Mouse (Mus musculus) CD8-positive naive resting alpha-beta T cell, adult 2 months (primary cell): Measurements from ENCODE around the gene Scaf1.
A peak's percentile ranks its signal among the peaks of the same experiment; 100 is the strongest.

Source experiments
- DNase-seq, 2 experiments: peaks; one replicate each; pipeline ENCODE4 v3.0.0; 2022; ENCODE audit warnings: low read depth in 2 of 2, low spot score in 2 of 2

Gene Scaf1

GRCm38 (mm10) chr7:45015957-45016612 is at the start of gene Scaf1:
Gene Scaf1, minus strand, starts transcription at chr7:45016363.
- peak; percentile 97 to 98 for DNase-seq

GRCm38 (mm10) chr7:45062239-45062835 is 46.2 kb upstream of the Scaf1 start, which contains the start of the genes Nosip and Prrg2:
Gene Nosip, plus strand, starts transcription at chr7:45062429.
Gene Prrg2, minus strand, starts transcription at chr7:45062677.
- peak; percentile 92 to 95 for DNase-seq

- no peak for DNase-seq
Measured at GRCm38 (mm10) chr7:45061532-45062075, 45.4 kb upstream of the Scaf1 start.

GRCm38 (mm10) chr7:45060632-45061122 is 44.5 kb upstream of the Scaf1 start:
- no peak for DNase-seq

- DNase-seq: no peak
Measured at GRCm38 (mm10) chr7:45058607-45059571, 42.7 kb upstream of the Scaf1 start.

DNA sequence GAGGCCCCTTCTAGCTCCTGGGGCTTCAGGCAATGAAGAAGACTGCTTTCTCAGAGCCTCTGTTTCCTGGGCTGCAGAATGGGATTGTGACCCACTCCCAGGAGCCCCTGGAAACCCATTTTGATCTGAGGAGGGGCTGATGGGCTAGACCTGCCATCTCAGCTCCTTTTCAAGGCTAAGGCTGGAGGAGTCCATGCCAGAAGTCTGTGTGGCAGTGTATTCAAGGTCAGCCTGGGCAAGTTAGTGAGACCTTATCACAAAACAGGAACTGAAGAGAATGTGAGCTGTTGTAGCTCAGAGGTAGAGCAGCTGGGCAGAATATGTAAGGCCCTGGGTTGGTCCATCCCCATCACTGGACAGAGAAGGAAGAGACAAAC is 40.8 kb upstream of the Scaf1 start:
- no peak for DNase-seq

DNA sequence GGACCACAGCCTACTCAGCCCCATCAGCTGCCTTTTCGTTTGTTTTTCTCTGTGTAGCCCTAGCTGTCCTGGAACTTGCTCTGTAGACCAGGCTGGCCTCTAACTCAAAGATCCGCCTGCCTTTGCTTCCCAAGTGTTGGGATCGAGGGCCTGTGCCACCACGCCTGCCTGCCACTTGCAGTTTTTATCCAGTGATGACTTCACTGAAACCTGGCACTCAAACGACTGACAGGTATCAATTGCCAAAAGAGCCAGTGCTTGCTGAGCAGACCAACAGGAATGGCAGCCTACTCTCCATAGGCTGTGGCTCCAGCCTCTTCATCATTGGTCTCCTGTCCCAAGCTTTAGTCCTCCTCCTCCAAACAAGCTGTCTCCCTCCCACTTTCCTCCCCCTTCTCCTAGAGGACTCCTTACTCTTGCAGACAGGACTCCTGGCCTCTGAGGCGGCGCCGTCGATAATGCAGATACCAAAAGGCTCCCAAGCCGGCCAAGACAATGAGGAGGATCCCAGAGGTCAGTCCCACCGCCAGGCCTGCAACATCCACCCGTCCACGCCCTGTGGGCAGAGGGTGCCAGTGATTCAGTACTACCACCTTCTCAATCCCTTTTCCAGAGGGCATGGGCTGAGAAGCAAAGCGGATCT is 40.3 kb upstream of the Scaf1 start:
- DNase-seq: no peak

DNA sequence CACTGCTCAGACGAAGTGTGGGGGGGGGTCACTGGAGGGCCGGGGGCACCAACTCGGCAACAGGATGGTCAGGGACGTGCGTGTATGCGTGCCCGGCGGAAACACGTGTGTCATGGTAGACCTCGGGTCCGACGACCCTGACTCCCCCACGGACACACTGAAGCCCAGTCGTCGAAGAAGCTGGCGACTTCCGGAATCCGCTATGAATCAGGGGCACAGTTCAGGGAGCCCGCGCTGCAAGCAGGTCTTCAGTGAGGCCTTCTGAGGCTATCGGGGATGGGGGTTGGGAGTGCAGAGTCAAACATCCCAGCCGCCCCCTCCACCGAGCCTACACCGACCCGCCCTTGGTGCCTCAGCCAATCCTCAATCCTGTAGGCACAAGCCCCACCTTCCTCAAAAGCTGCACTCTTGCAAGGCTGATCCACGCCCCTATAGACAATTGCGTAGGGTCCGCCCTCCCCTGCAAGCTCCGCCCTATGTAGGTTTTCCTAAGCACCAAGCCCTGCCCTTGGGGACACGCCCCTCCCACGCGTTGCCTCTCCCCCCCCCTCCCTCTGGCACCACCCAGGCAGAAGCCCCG is 37.9 kb upstream of the Scaf1 start:
- peak; percentile 86 to 90 for DNase-seq

- DNase-seq: peak; percentile 48 to 60
Measured at GRCm38 (mm10) chr7:45053117-45053930, 37.2 kb upstream of the Scaf1 start.

DNA sequence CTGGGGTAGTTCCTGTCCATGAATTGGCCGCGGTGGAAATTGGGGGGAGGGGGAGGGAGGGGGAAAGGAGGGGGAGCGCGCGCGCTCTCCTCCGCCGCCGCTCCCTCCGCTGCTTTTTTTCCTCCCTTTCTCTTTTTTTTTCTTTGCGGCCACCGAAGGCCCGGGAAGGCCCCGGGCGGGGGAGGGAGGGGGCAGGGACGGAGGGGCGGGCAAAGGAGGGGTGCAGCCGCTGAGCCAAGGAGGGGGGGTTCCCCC is 36.6 kb upstream of the Scaf1 start, which contains the start of gene Prr12:
Prr12 (minus strand) TSS at position 20 of the 255 bp plus-strand sequence.
- DNase-seq: no peak

DNA sequence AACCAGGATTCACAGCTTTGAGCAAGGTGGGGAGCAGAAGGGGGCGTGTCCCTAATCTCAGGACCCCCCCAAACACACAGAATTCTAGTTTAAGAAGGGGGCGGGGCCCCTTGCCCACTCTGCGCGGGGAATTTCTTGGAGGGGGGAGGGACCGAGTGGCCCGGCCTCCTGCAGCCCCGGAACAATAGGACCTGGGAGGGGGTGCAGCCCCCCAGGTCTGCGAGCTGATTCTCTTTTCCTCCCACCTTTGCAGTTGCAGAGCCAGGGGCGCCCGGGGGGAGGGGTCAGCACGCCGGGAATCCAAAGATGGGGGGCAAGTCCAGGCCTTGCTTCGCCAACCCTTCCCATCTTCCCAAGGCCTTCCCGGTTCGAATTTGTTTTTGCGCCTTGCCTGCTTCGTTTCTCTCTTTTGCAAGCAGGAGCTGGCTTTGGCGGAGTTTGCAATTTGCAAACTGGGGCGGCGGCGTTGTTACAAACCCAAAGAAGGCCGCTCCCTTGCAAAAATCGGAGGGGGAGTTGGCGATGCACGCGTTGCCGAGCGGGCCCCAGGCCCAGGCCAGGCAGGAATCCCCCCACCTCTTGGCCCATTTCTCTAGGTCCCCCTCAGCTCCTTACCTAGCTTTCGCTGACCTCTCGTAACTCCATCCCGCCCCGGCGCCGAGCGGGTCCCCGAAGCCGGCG is 36.2 kb upstream of the Scaf1 start:
- peak; percentile 16 to 21 for DNase-seq

DNA sequence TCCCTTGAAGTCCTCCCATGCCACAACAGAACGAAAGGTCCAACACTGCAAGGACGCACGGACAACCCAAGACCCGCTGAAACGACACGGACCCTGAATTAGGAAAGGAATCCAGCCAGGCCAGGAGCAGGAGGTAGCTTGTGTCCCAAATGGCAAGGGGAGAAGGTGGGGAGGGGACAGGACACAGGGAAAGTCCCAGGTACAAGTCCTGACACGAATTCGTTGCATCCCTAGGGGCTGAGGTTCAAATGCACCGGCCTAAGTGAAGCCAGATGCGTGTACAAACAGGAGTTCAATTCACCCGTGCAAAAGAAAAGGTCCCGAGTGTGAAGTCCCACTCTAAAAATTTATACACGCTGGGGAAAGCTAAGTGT is 35.4 kb upstream of the Scaf1 start:
- no peak for DNase-seq

GRCm38 (mm10) chr7:45050945-45051600 is 34.9 kb upstream of the Scaf1 start:
- DNase-seq: no peak

DNA sequence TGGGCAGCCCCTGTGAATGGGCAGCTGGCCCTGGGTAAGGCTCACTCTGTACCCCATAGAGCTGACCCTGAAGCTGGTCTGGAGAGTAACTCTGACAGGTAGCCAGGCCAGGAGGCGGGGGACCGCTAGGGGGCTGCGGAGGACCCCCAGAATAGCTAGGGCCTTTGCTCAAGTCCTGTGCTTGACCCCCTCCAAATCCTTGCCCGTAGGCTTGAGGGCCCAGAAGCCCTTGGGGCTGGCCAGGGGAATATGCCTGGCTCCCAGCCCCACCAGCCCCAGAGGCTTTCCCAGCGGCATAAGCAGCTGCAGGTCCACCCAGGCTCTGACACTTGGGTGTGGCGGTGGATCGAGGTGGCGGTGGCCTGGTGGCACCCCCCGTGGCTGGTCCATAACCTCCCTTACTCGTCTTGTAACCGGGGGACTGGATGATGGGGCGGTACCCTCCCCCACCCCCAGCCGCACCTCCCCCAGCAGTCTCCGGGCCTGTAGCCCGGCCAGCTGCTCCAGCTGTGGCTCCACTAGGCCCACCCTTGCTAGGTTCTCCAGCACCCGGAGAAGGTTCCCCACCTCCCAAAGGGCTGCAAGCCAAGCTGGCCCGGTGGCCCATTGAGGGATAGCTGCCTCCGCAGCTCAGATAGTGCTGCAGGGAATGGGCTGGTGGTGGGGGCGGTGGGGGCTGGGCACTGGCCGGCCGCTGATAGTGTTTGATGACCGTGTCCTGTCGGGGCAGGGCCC is 32.9 kb upstream of the Scaf1 start:
- DNase-seq: no peak

DNA sequence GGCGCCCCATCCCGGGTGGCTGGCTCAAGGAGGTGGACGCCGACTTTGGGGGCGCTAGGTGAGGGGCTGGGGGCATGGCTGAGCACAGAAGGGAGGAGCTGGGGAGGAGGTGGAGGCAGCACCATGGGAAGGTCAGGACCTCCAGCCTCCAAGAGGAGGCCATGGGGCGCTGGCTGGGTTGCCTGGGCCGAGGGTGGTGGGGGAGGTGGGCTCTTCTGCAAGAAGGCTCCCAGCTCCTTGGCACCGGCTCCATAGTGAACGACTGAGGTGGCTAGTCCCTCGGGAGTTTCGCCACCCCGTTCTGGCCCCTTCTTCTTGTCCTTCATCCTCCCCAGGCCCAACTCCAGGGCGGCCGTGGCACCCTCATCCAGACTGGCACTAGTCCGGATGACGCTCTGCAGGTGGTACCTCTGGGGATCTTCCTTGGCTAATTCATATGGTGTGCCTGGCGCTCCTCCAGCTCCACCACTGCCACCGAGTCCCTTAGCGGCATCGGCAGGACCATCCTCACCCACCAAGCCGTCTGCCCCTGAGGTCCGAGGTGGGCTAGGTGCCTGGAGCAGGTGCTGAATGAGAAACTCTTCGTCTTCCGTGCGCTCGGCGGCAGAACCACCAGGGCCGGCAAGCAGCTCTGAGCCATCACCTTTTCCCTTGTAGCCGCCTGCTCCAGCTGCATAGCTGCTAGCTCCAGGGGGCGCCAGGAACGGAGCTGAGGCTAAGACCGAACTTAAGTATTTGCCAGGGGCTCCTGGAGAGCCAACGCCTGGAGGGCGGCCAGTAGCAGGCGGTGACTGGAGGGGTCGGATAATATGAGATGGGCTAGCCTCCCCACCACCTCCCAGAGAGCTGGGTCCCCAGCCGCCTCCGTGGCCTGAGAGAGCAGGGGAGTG is 32.1 kb upstream of the Scaf1 start:
- no peak for DNase-seq

- DNase-seq: no peak
Measured at GRCm38 (mm10) chr7:45047491-45047890, 31.3 kb upstream of the Scaf1 start.

DNA sequence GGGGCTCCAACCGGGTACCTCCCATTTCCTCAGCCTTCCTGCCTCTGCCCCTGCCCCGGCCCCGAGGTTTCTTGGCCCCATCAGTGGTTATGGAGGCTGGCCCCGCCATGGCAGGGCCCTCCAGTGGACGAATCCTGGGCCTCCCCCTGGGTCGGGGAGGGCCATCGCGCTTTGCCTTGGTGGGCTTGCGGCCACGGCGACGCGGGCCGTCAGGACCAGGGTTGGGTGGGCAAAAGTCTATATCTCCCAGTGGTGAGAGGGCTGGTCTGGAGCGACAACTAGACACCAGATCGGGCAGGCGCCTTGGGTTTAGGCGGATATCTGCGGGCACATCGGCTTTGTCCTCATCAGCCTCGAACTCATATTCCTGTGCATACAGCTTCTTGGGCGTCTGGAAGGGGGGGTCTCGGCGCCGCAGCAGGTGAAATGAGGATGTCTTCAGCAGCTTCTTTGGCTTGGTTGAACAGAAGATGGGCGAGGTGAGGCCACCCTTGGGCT is 30.7 kb upstream of the Scaf1 start:
- DNase-seq: no peak
